Mouse (Mus musculus): ENCODE data around the gene Inip.

Inip gene

DNA sequence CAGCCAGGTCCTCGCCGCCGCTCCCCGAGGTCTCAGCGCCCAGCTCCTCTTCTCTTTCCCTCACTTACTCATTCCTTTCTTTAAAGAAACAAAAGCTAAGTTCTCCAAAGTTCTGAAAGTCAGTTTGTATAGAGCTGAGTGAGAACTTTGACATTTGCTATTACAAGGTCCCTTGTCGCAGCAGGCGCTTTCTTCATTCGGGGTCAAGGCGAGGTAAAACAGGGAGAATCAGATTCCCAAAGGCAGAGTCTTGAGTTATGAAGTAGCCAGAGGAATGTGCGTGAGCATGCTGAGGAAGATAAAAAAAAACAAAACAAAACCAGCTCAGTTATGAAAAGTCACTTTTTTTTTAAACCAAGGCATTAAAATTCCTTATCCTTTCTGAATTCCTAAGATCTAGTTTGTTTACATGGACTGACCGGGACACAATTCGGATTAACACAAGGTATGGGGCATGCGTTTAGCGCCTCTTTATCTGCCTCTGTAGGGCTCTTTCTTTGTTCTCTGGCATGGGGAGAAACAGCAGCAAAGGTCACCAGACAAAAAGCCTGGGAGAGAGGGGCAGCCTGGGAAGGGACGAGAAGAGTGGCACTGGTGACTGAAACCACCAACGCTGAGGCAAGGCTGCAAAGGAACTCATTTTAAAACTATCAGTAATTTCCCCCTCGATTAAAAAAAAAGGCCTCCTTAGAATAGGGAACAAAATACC, 29.1 kb downstream of the Inip start:
- DNase-seq (ENCODE audit: low read depth, low spot score): no peak

DNA sequence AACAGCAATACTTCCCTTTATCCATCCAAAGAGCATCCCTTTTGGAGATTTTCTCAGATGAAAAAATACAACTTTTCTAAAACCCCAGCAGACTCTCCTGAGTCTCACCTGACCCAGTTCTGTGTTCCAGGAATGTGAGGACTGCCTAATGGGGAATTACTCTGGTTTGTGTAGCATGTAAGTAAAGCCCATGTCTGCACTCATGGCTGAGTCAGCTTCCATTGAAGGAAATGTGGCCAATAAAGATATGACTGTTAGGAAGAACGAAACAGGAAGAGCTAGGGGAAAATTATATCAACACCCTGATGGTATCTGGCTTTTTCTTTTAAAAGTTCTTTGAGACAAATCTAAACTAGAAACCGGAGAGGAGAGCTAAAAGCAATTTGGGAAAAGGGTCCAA, 33.7 kb downstream of the Inip start:
- no peak for DNase-seq (ENCODE audit: low read depth, low spot score)

DNA sequence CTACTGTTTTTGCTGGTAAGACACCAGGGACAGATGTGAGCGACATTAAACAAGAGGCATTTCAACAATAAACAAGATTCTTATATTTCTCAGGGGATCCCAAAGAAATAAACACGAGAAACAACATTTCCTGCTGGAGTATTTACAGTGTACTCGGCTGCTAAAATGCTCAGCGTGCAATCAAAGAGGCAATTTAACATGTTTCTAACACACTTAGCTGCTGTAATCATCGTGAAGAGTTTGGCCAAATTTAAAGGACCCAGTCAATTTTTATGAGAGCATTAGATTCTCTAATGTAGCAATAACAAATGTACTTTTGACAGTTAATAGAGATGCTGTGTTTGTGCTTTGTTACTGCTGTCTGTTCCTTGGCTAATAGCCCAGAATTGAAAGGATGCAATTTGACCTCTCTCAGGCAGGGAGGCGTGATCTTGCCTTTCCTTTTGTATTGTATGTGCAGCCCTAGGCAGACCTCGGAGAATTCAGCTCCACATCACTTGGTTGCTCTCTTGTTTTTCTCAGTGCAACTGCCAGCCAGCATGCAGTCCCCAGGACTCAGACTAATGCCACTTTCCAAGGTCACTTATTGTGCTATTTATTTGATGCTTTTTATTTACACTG, 35.9 kb downstream of the Inip start:
- no peak for DNase-seq (ENCODE audit: low read depth, low spot score)

DNA sequence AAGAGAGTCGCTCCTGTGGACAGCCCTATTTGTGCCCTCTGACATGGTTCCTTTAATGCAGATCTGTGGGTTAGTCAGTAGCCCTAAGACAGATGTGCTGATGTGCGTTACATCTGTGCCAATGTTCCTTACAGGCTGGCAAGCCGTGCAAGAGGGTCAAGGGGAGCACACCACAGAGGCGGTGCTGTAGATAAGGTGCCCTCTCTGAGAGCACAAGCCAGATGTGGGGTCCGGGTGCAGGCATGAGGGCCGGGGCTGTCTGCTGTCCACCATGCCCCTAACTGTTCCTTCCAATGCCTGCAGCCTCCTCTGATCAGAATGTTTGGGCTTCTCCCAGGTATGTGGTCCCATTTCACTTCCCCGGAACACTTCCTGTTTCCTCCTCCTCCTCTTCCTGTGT, 36.4 kb downstream of the Inip start:
- no peak for DNase-seq (ENCODE audit: low read depth, low spot score)

DNA sequence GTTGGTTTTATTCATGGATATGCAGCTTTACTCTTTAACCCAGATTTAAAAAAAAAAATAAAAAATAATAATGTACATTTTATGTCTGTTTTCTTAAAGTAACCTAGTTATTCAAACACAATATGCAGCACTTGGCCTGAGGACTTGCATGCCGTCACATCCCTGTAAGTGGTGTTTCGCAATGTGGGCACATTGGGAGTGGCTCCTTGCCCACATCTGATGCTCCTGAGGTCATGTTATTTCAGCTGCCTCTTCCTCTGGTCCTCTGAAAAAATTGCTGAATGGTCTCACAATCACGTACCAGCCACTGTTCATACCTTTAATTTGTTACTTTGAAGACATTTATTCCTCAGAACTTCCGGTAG, 40.0 kb downstream of the Inip start:
- DNase-seq (ENCODE audit: low read depth, low spot score): no peak

DNA sequence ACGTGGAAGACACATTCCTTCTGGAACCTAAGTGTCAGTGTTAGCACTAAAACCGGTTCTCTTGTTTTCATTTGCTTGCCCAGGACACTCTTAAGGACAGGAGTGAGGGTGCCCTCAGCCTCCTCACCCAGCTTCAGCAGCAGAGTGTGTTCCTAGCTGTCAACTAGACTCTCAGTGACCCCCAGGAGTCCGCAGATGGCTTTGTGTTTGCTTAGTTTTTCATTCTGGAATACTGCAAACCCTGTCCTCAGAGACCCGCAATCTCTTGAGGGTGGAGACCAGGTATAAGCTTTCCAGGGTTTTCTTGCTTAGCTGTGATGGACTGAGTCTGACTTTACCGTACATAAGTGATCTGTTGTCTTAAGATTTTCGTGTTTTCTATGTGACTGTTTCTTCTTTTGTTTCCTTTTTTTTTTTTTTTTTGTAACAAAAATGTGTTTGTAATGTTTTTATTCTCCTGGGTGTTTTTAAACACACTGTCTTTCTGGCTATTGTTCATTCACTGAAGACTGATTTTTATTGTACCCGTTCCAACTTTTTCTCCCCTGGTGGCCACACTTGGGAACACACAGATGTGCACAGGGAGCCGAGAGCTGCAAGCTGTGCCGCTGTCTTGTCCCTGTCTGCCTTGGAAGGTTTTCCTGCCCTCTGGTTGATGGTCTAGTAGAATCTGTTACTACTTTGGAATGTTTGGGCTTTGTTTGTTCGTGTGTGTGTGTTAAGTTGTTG, 40.6 kb downstream of the Inip start:
- no peak for DNase-seq (ENCODE audit: low read depth, low spot score)

DNA sequence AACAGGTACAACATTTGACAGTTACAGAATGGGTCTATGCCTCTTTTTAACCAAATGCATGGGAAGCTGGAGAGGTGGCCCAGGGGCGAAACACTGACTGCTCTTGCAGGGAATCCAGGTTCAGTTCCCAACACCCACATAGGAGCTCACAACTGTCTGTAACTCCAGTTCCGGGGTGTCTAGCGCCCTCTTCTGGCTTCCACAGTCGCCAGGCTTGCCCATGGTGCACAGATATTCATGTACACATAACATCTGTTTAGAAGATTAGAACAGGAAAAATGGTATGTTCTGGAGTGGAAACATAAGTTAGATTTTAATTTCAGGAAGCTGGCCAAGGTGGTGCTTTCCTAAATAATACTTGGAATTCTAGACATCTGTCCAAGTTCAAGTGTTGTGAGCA, 41.4 kb downstream of the Inip start:
- DNase-seq (ENCODE audit: low read depth, low spot score): no peak

DNA sequence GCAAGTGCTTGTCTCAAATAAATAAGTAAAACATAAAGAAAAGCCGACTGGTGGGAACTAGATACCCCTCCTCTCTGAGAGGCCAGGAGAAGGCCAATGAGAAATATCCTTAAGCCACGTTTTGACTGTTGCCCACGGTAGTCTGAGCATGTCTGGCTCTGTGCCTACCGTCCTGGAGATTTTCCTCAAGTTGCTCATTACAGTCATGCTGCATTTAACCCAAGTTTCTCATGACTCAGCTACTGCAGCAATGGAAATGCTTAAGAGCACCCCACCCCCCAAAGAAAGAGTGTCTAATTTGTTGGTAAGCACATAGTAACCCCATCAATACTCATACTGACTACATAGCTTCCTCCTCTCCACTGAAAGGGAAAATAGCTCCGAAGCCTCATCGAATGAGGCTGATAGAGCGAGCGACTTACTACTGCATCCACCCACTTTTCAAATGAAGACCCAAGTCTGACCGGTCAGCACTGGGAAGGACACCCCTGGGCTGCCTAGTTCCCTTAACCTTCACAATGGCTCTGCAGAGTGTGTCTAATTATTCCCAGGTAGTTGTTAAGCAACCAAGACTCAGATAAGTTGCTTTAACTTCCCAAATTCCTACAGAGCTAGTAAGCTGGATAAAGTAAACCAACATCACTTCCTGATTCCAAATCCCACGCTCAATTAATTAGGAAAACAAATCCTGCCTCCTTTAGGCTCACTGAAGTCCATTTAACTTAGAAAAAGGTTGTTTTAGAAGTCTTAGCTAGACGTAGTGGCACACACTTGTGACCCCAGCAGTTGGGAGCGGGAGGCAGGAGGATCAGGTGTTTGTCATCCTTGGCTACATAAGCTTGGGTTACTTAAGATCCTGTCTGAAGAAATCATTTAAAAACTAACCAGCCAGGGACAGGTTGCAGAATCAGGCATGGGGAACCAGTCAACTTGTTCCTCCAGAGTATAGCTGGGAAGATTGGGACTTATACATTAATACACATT, 43.6 kb downstream of the Inip start:
- DNase-seq (ENCODE audit: low read depth, low spot score): no peak

DNA sequence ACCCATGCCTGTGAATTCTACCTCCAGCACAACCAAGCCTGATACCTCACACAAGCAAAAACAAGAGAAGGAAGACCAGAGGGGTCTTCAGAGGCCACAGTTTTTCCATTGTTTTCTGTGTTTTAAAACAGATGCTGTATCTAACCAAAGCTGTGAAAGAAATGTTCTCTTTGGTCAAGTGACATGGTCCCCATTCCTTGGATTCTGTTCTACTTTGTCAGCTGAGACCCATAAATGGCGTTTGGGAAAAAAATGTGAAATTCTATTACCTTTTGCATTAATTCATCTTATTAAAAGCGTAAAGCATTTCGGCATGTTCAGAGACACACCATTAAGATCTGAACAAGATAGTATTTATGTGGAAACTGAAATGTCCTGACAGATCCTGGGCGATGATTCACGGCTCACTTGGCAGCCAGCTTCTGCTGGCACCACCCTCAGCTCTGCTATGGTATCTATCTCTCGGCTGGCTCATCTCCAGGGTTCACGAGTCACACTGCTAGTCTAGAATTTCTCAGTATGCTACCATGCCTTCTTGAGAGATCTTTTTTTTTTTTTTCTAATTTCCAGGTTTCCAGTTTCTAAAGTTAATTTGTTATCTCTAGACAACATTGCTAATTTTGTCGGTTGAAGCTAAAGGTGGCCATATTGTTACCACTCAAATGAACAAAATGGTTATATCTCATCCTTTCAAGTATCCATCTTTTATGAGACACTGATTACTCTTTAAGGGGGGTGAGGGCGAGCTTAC, 44.9 kb downstream of the Inip start:
- no peak for DNase-seq (ENCODE audit: low read depth, low spot score)

DNA sequence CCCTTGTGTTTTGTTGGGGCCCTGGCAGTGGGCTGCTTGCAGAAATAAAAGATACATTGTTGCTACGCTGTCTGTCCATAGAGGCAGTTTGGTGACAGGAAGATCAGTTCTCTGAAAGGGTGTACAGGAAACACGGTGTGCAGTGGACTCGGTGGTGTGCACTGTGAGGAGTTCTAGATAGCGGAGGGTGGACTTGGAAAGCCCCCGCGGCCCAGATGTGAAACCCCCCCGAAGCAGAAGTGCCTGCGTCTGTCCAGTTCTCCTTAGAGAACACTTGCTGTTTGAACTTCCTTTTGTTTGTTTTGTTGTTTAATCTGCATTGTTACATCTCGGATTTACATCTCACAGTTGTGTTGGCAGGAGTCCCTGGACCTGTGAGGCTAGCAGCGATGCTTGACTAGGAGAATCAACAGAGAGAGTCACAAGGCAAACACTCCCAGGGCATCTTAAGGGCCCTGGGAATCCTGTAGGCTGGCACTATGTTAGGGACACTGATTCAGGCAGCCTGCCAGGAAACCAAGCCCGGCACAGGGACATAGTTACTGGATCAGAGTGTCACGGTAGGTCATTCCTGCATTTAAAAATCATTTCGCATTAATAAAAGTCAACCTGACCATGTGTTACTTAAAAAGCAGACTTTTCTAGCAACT, 47.8 kb downstream of the Inip start:
- no peak for DNase-seq (ENCODE audit: low read depth, low spot score)

DNA sequence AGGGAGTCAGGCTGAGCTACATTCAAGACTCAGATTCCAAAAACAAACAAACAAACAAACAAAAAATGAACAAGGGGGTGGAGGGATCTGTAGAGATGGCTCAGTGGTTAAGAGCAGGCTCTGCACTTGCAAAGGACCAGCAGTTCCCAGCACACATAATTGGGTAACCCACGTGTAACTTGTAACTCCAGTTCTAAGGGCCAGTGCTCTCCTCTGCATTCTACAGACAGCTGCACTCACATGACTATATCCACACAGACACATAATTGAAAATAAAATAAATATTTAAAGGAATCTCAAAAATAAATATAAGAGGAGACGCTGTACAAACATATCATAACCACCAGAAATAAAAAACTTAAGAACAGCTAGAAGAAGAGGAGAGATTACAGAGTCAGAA, 61.5 kb downstream of the Inip start:
- no peak for DNase-seq (ENCODE audit: low read depth, low spot score)

DNA sequence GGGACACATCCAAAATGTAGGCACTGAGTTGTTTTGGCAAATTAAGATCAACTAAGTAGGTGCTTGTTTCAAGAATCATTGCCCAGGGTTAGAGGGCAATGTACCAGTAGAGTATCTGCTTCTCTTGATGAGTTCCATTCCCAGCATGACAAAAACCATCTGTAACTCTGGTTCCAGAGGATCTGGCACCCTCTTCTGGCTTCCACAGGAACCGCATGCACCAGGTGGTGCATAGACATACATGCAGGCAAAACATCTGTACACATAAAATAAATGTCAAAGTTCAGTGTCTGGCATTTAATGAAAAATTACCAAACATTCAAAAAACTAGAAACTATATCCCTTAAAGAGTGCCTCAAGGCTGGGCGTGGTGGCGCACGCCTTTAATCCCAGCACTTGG, 62.1 kb downstream of the Inip start:
- DNase-seq (ENCODE audit: low read depth, low spot score): no peak

DNA sequence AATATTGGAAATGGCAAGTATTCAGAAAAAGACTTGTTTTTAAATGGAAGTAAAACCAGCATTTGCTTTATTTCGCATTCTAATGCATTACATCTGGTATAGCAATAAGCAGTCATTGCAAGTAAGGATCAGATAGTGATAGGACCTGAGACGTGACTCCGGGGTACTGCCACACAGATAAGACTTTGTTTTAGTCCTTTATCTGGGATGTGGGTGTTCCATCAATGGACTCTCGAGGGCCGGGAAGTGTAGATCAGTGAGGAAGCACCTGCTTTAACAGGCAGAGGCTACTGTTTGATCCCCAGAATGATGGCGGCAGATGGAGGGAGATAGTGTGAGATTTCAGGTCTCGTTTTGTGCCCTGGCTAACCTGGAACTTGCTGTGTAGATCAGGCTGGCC, 69.8 kb downstream of the Inip start:
- DNase-seq (ENCODE audit: low read depth, low spot score): no peak

DNA sequence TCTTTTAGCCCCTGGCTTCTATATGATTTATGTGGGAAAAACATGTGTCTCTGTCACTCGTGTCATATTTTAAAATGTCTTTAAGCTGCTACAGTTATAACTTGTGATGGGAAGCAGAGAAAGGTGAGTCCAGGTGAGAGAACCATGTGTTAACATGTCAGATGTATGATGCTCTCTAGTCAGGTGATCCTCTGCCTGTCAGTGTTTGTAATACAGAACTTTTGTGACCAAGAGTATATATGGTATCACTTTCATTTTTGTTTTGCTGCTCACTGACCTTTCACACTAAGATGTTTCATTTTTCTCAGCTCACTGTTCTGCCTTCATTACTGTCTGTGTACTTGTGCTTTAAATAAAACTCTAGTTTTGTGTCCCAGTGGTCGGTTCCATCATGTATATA, 72.5 kb downstream of the Inip start:
- DNase-seq (ENCODE audit: low read depth, low spot score): no peak

DNA sequence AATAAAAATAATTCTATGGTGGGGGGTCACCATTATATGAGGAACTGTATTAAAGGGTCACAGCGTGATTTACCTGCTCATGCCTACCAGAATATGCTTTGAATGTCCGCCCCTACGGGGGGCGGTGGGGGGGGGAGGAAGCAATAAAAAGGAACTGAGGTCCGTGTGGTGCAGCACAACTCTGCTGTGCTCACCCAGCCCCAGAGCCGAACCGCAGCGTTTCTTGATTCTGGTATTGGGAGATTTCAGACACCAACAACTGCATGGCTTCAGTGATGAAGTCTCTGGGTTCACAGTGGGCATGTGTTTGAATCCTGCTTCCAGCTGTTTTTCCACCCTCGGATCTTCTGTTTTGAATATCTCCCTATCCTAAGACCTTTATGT, 73.5 kb downstream of the Inip start:
- DNase-seq (ENCODE audit: low read depth, low spot score): no peak

DNA sequence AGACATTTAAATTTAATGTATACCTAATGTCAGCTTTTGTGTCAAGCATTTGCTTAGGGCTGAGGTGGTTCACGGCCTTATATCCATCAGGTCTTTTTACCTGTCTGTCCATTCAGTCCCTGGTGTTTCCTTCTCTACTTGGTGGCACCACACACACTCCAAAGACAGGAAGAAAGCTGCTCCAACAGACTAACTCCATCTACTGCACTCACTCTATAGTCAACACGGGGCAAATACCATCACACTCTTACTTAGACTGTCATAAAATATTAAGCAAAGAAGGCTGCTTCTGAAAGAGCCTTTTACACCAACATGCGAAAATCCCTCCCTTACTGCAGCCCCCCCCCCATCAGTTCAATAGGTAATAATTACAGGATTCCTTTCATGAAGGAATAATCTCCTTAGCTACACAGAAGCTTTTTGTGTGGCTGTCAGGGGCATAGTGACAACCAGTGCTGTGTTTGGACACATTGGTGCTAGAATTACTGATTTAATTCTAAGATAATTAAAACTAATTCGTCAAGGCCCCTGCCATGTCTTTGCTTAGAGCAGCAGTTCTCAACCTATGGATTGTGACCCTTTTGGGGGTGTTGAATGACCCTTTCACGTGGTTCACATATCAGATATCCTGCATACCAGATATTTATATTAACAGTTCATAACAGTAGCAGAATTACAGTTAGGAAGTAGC, 74.1 kb downstream of the Inip start:
- DNase-seq (ENCODE audit: low read depth, low spot score): no peak

DNA sequence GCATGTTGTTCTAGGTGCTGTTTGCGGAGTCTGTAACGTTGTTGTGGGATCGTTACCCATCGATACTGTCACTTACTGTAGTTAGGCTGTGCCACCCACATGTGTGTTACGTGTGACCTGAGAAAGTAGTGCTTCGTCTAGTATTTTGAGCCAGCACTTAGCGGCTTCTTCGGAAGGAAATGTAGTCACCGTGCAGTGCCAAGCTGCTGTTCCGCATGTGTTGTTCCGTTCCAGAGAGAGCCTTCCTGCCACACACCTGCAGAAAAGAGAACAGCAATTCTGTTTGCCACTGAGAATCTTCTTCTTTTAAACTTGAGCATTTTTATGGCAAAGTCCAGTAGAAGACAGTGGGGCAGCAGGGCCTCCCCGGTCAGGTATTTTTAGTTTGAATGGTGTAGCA, 74.9 kb downstream of the Inip start:
- no peak for DNase-seq (ENCODE audit: low read depth, low spot score)

DNA sequence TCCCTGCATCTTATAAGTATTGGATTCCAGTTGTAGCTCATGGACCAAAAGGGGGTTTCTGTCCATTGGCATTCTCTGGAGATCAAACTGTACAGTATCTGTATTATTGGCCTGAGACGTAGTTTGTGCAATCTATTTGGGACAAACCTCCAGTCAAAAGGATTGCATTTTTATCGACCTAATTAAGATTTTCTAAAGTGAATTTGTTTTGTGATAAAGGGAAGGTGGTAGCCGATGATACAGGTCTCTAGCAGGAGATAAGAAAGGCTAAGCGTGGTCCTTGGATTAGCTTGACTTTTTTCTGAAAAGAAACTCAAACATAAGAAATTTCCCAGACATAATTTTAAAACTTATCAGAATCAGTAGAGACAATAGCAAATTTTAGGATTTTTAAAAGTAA, 75.8 kb downstream of the Inip start:
- DNase-seq (ENCODE audit: low read depth, low spot score): no peak

DNA sequence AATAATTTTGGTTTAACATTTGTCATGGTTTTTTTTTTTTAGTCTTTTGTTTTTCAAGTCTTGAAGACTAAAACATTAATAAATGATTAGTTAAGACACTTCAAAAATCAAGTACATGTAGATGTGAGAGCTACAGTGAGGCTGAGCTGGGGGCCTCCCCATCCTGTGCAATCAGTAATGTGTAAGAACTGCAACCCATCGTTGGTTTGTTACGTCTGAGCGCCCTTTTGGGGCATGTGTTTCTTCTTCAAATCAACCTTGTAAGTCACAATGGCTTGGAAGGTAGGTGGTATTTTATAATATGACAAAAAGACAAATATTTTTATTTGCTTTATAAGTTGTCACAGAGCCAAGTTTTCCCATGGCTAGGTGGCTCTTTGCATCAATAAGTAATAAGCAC, 79.6 kb downstream of the Inip start:
- DNase-seq (ENCODE audit: low read depth, low spot score): no peak

Data from WW6 (cell line).